Mouse (Mus musculus) bone marrow, adult 2 months (tissue): ENCODE results near the gene Sccpdh.

Source experiments
- CTCF ChIP-seq: fragments of 200-500 bp; IDR thresholded peaks from 2 replicates; pipeline ENCODE4 v1.5.1; 2011; ENCODE audit warnings: low read length, control low read depth; ENCODE audit not compliant: control insufficient read depth, insufficient read depth
- POLR2A ChIP-seq: fragments of 200-500 bp; IDR thresholded peaks from 2 replicates; pipeline ENCODE4 v1.6.1; 2011; ENCODE audit warnings: low read depth, mild to moderate bottlenecking, control low read depth, low read length, borderline replicate concordance; ENCODE audit not compliant: control insufficient read depth

GRCm38 (mm10) chr1:179642726-179643125 is 25.3 kb upstream of the Sccpdh start:
- no peak for TF ChIP-seq CTCF
- TF ChIP-seq POLR2A: no peak
